Mouse (Mus musculus): Measurements from ENCODE around the gene Exd2.

- TF ChIP-seq POLR2A (IDR thresholded peaks at IDR 0.05; ENCODE audit: control insufficient read depth, low read depth, low read length) (no peak), CTCF (IDR thresholded peaks at IDR 0.05; ENCODE audit: control insufficient read depth, insufficient read depth, insufficient replicate concordance, low read depth, low read length) (no peak)
Measured at GRCm38 (mm10) chr12:80434961-80435691, 27.8 kb upstream of the Exd2 start.

Measured in testis, adult 2 months (tissue).